Mouse (Mus musculus): ENCODE results near the gene Zfhx3.

Gene Zfhx3

DNA sequence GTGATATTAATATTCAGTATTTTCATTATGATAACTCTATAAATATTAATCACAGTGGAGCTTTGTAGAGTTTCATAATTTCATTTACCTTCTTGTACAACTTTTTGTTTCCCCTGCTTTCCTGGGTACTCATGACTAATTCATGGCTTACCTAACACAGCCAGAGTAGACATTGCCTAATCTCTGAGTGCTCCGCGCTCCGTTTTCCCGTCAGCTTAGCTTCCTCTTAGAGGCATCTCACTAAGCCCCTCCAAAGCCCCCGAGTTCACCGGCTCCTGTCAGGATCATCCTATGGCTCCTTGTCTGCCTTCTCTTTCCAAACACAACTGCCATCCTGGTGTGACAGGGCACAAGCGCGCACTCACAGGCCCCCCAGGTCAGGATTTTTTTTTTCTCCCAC is 916.6 kb downstream of the Zfhx3 start:
- no peak for DNase-seq (ENCODE audit: low spot score in 2 of 2)

DNA sequence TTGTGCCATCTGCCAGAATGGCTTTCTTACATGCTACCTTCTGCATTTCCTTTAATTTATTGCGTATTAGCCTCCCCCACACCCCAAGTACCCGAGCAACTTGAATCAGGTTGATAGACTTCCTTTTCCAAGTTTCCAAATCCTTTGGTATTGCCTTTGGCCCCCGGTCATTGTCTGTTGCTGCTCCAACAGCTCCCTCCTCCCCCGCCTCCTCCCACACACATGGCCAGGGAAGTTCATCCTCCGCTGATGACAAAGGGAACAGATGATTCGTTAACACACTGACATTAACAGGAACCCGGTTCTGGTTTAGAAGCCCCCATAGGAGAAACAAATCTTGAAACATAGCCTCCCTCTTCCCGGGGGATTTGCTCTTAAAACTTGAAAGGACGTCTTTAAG is 917.5 kb downstream of the Zfhx3 start:
- DNase-seq (ENCODE audit: low spot score in 2 of 2): no peak

- DNase-seq (ENCODE audit: low spot score in 2 of 2): no peak
Observed at GRCm38 (mm10) chr8:108863440-108863839, 921.0 kb downstream of the Zfhx3 start.

DNA sequence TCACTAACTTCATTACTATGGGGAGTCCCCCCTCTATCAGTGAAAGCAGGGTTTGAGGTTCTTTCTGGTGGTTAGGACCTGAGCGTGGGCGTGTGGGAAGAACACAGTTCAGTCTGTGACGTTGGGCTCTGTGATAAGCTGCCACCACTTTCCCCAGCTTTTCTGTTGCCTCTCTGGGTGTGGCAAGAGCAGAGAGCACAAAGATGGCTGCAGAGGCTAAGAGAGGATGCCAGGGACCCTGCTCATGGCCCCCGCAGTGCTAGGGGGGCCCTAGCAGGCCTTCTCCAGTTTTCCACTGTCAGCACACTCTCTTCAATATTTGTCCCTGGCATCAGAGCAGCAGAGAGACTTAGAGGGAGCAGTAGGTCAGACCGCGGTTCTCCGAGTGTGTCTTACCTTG is 924.0 kb downstream of the Zfhx3 start:
- no peak for DNase-seq (ENCODE audit: low spot score in 2 of 2)

DNA sequence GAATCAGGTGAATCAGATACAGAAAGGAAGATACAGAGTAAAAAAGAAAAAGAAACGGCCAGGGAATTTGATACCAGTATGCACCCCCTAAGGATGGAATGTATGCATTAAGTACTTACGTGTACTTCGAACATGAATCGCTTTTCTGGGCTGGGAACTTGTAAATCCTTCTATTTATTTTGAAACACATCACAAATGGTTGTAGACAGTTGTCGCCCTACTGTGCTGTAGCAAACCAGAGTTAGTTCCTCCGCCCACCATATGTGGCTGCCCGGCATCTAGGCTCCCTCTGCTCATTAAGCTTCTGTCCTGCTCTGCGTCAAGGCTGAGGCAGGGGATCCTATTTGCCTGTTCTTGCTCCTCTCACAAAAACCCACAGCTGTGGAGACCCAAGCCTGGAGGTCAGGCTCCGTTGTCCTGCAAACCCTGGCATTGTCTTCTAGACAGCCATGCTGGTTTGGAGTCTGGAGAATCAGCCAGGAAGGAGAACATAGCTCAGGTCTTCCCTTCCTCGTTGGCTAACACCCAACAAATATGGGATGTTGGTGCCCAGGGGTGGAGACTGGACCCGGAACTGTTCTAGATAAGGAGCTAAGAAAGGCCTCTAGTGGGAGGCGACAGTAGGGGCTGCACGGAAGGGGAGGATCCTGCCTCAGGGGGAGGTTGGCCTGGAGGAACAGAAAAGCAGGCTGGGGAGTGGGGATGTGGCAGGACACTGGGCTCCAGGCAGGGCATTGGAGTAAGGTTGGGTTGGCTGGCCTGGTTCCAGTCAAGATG is 925.2 kb downstream of the Zfhx3 start:
- no peak for DNase-seq (ENCODE audit: low spot score in 2 of 2)

GRCm38 (mm10) chr8:108868259-108869090 is 926.0 kb downstream of the Zfhx3 start:
- DNase-seq (ENCODE audit: low spot score in 2 of 2): no peak

DNA sequence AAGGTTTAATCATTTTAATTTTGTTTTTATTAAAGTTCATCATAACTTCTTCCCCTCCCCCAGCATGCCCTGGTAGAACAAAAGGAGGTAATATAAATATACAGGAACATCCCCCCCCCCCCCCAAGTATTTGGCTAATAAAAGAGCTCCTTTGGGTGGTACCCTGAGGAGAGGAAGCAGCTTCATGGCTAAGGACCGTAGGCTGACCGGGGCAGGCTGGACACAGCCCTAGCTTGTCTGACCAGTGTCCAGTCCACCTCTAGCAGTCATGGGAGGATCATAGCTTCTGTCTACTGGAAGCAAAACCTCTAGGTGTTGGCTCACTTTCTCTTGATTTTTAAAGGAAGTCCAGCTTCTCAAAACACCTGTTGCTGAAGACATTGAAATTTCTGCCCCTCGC is 927.0 kb downstream of the Zfhx3 start:
- no peak for DNase-seq (ENCODE audit: low spot score in 2 of 2)

GRCm38 (mm10) chr8:108869935-108870334 is 927.5 kb downstream of the Zfhx3 start:
- DNase-seq (ENCODE audit: low spot score in 2 of 2): no peak

GRCm38 (mm10) chr8:108870371-108870770 is 927.9 kb downstream of the Zfhx3 start:
- no peak for DNase-seq (ENCODE audit: low spot score in 2 of 2)

GRCm38 (mm10) chr8:108875722-108876121 is 933.3 kb downstream of the Zfhx3 start:
- DNase-seq (ENCODE audit: low spot score in 2 of 2): no peak

DNA sequence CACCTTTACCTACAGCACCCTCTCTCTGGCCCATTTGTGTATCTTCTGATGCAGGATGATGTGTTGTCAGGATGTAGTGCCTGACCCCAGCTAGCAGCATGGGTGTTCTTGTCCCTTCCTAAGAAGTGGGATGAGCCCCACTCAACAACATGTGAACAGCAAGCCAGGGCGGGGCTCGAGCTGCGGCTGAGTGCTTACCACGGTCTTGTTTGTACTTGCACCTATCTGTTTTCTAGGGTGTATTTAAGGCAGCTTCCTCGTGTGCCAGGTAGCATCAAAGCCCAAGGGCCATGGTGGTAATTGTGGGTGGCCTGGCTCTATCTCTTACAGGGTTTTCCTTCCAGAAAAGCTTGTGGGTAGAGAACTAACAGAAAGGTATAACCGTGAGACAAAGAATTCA is 937.7 kb downstream of the Zfhx3 start:
- DNase-seq (ENCODE audit: low spot score in 2 of 2): no peak

GRCm38 (mm10) chr8:108881336-108881735 is 938.9 kb downstream of the Zfhx3 start:
- DNase-seq (ENCODE audit: low spot score in 2 of 2): no peak

DNA sequence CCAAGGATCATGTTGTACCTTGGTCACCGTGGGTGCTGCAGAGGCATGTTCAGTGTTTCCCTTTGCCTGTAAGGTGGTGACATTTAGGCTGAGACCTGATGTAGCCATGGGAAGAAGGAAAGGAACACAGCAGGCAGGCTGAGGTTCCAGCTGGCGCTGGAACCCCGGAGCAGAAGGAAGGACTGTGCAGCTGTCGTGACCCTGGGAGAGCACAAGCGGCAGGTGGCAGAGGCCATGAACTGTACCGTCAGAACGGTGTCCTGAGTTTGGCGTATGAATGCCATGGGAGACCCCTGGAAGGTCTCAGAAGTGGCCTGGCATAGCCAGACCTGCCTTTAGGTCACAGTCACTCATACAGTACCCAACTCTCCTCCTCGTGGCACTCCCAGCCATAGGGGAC is 939.6 kb downstream of the Zfhx3 start:
- no peak for DNase-seq (ENCODE audit: low spot score in 2 of 2)

DNA sequence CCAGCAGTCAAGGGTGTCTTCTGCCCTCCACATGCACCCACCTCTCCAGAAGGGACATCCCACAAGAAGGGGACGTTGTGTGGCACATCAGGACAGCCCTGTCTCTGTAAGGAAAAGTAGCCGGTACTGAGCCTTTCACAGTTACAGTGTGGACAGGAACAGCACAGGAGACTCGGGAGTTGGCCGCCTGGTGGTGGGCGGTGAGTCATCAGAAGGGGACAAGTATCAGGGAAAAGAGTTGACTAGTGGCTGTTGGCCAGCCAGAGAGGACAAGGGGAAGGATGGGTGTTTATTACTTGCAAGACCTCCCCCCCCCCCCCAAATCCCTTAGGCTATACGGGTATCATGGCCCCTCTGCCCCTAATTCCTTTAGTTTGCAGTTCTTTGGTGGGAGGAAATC is 940.9 kb downstream of the Zfhx3 start:
- DNase-seq (ENCODE audit: low spot score in 2 of 2): no peak

- no peak for DNase-seq (ENCODE audit: low spot score in 2 of 2)
Observed at GRCm38 (mm10) chr8:108884947-108885346, 942.5 kb downstream of the Zfhx3 start.

- DNase-seq (ENCODE audit: low spot score in 2 of 2): no peak
Observed at GRCm38 (mm10) chr8:108885450-108885849, 943.0 kb downstream of the Zfhx3 start.

DNA sequence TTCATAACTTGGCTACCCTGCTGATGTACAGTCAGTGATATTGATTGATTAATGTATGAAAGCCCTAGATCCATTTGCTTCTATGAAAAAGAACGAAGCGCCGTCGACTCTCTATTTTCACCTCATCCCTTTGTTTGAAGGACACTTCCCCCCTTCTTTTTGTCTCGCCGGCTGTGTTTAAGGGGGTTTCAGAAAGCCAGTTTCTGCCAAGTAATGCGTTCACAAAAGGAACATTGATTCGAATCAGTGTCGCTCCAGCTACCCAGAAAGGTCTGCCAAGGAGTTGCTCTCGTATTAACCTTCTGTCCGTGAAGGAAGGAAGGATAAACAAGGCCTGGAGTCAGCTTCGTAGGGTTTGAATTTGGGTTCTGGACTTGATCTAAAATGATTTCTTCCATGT is 943.4 kb downstream of the Zfhx3 start:
- no peak for DNase-seq (ENCODE audit: low spot score in 2 of 2)

GRCm38 (mm10) chr8:108886599-108887255 is 944.3 kb downstream of the Zfhx3 start:
- DNase-seq (ENCODE audit: low spot score in 2 of 2): peak; percentile 60 to 73

DNA sequence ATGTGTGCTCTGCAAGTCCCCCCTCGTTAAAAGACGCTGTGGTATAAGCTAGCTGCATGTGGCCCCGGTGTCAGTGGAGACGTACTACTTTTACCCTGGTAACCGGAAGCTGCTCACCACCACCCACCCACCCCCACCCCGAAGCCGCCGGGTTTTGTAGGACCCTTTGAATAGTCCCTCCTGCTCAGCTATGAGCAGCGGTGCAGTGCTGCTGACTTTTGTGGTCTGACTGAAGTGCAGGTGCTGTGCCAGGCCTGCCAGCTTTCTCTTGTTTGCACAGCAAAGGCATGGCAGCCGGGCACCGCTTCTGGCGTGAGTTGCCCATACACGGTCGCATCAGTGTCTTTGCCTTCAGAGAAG is 944.8 kb downstream of the Zfhx3 start:
- no peak for DNase-seq (ENCODE audit: low spot score in 2 of 2)

DNA sequence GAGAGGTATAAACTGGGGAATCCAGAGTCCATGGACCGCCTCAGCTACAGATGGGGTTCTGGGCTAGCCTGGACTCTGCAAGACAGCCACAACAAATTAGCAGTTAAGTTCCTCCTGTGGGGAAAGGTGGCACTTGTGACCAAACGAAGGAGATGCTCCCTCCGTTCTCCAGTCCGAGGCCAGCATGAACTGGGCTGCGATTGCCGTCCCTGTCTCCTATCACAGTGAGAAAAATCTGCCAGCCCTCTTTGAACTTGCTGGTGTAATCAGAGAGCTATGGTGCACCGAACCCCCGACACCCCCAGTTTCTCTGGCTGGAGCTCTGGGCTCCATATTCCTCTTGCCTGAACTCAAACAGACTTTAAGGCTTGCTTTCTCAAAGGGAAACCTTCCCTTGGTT is 945.4 kb downstream of the Zfhx3 start:
- no peak for DNase-seq (ENCODE audit: low spot score in 2 of 2)

DNA sequence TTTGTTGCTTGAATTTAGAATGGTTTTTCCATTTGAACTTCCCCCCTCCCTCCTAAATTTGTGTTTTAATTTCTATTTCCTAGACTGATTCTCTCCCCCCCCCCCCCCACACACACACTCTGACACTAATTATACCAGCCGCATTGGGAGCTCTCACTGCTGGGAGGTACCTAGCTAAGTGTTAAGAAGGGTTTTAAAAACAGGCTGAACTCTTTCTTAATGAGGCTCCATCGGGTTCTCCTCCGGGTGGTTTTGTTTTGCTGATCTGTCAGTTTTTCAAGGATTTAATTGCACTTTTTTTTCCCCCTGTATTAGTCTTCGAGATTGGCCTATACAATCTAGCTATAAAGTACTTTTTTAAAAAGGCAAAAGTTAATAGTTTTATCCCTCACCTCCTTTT is 946.5 kb downstream of the Zfhx3 start:
- no peak for DNase-seq (ENCODE audit: low spot score in 2 of 2)

DNA sequence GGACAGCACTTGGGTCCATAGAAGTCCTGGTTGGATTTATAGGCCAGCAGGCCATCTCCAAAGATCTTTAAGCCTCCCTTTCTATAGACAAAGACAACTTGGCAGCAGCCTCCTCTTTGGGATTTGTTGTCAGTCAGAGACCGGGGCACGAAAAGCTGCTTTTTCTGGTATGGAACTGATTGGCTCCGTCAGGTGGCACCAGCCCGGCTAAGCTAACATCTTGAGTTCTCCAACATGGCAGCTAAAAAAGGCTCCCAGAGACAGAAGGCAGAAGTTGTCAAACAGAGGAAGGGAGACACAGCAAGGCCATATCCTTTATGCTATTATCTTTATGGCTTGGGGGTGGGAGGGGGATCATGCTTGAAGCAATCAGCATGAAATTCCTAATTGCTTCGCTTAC is 947.0 kb downstream of the Zfhx3 start:
- no peak for DNase-seq (ENCODE audit: low spot score in 2 of 2)

DNA sequence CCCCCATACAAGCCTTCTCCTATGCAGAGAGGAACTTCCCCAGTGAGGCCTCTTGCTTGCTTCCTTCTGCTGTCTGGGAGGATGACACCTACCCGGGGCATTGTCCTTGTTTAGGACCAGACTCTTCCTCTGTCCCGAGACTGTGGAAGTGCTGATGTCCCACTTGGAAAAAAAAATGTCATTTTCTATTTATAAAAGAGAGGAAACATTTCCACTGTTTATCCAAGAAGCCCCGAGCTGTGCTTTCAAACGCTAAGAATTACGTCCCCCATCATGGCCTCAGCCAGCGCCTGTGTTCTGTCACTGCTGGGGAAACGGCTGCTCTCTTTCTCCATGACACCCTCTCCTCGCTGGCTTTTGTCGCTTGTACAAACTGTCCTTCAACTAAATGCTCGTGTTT is 951.8 kb downstream of the Zfhx3 start:
- no peak for DNase-seq (ENCODE audit: low spot score in 2 of 2)

All from right cerebral cortex, postnatal 36 days (tissue).